Mouse (Mus musculus) right cerebral cortex, postnatal 14 days (tissue): Measurements from ENCODE around the gene Zfp11.

ENCODE experiments used
- DNase-seq: peaks from one replicate; pipeline ENCODE4 v3.0.0; 2022

The Zfp11 gene

DNA sequence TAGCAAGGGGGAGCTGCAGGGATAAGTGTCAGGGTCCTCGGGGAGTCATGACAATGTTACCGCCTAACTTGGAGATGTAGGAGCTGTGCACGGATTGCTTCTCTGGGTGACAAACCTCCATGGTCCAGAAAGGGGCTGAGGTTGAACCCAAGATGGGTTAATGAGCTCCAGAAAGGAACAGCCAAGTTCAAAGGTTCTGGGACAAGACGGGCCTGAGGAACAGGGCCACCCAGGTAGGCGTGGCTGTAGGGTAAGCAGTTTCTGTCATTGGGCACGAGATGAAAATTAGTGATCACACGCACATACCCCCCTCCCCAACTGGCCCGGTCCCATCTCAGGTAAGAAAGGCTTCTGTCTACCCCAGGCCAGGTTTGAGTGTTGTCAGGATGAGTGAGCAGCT lies 62.4 kb downstream of the Zfp11 start:
- no peak for DNase-seq
